Mouse (Mus musculus): ENCODE data around the gene Uqcr11. TPM values are rescaled to one million over a fixed set of nuclear protein-coding genes. Genes with fewer than 3 reads are reported as not detected.

The Uqcr11 gene
- polyA plus RNA-seq, 1 experiment from 2014 or later = 581 TPM

GRCm38 (mm10) chr10:80392687-80393086 is 13.9 kb downstream of the Uqcr11 start:
- peaks cover 20% of the 10 kb centered on the region for H3K4me1 ChIP-seq
- no peak overlapping the region for H3K9ac ChIP-seq
- no peak overlapping the region for H3K4me3 ChIP-seq
- no peak for ATAC-seq (replicated peaks)
- H3K27ac ChIP-seq = no peak overlapping the region
- peaks cover 40% of the 10 kb centered on the region for H3K36me3 ChIP-seq (replicated peaks)
- no peak overlapping the region for H3K4me2 ChIP-seq
- no peaks in the 10 kb centered on the region for H3K9me3 ChIP-seq
- 94% methylated on average over 5 of the region's 5 CpGs for WGBS
- no peaks in the 10 kb centered on the region for H3K27me3 ChIP-seq (replicated peaks)

DNA sequence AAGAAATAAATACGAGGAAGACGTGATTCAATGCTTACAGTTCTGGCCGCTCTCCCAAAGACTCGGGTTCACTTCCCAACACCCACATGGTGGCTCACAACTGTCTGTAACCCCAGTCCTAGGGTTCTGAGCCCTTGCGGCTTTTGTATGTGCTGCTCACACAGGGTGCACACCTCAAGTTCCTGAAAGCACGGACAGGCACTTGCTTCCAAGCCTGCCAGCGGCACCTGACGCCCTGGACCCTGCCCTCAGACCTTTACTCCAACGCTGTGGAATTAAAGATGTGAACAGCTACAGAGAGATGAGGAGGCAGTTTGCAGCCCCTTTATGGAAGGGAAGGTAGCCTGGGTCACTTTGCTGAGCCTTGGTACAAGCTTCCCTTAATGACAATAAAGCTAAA is 15.9 kb downstream of the Uqcr11 start:
- ATAC-seq (replicated peaks) = no peak
- 86% methylated on average over 9 of the region's 9 CpGs for WGBS
- H3K4me2 ChIP-seq = no peak overlapping the region

DNA sequence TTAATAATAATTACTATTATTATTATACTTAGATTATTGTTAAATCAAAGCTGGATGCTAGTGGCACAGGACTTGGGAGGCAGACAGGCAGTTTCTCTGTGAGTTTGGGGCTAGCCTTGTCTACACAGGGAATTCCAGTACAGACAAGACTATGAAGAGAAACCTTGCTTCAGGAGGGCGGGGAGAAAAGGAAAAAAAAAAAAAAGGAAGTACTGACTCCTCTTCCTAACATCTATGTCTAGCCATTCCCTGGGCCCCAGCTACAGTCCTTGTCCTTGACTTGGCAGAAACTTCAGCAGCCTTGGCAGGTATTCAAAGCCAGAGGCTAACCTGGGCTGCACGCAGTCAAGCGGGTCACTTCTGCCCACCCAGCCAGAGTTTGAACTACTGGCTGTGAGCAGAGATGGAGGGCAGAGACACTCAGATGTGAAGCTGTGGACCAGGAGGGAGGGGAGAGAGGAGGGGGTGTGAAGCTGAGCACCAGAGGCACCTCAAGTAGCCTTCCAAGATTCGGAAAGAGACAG is 17.4 kb downstream of the Uqcr11 start:
- Histone ChIP-seq H3K4me1 (peaks cover 17% of the 10 kb centered on the region), H3K4me3 (no peak overlapping the region), H3K9ac (no peak overlapping the region), H3K27me3 (replicated peaks) (no peaks in the 10 kb centered on the region), H3K9me3 (no peaks in the 10 kb centered on the region), H3K36me3 (replicated peaks) (peaks cover 28% of the 10 kb centered on the region), H3K4me2 (no peak overlapping the region), H3K27ac (no peak overlapping the region)
- 88% methylated on average over 4 of the region's 4 CpGs for WGBS
- ATAC-seq (replicated peaks) = no peak

More for the DNA sequence above, 15.9 kb downstream of the Uqcr11 start:
- Histone ChIP-seq H3K9ac (no peak overlapping the region), H3K4me3 (no peak overlapping the region), H3K27me3 (replicated peaks) (no peaks in the 10 kb centered on the region), H3K4me1 (peaks cover 8% of the 10 kb centered on the region), H3K27ac (no peak overlapping the region), H3K9me3 (no peaks in the 10 kb centered on the region), H3K36me3 (replicated peaks) (peaks cover 39% of the 10 kb centered on the region)

DNA sequence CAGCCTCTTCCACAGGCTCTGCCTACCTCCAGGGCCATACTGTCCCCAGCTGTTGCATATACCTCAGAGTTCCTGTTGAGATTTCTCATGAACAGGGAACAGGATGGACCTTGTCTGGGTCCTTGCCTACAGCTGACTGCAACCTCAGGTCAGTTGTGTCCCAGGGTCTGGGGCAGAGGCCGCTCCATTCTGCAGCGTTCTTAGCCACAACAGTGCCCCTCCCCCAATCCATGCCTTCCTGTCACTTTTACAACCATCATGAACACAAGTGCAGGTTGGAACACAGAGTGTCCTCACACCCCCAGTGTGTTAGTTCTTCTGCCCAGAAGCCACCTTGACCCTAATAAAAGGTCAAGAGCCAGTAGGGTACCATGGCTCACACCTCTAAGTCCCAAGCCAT is 17.9 kb downstream of the Uqcr11 start:
- 42% methylated on average over 2 of the region's 2 CpGs for WGBS
- H3K9me3 ChIP-seq = no peaks in the 10 kb centered on the region
- H3K36me3 ChIP-seq (replicated peaks) = peaks cover 23% of the 10 kb centered on the region
- no peak for ATAC-seq (replicated peaks)
- H3K4me2 ChIP-seq = peak overlapping the region; percentile 97; the same call in 1 of the 2 replicates
- peaks cover 22% of the 10 kb centered on the region for H3K4me1 ChIP-seq
- no peak overlapping the region for H3K27ac ChIP-seq
- H3K4me3 ChIP-seq = peak overlapping the region; percentile 95; the same call in 1 of the 2 replicates
- no peaks in the 10 kb centered on the region for H3K27me3 ChIP-seq (replicated peaks)
- H3K9ac ChIP-seq = 0 out of 2 replicates have a peak overlapping the region, but pooled peaks have one; percentile 76

DNA sequence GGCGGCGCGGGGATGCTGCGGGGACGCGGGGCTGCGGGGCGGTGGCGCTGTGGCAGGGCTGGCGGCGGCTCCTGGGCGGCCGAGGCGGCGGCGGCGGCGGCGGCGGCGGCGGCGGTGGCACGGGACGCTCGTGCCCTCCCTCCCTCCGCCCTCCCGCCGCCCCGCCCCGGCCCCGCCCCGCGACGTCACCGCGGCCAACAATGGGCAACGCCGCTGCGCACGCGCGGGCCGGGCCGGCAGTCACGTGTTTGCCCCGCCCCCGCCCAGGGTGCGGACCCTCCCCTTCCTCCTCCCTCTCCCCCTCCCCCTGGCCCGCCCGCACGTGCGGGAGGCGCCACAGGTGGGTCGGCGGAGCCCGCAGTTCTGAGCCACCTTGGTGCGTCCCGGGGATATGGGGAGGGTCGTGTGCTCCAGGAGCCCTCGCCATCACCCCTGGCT is 19.1 kb downstream of the Uqcr11 start, which contains the start of gene Mex3d:
TSS of gene Mex3d (minus strand) at position 138 of the 438 bp plus-strand sequence.
- Histone ChIP-seq H3K4me2 (peak within 1 kb of the TSS; percentile 97), H3K9ac (peak within 1 kb of the TSS; percentile 99), H3K36me3 (replicated peaks) (peaks cover 17% of the 10 kb centered on the region), H3K4me1 (peaks cover 34% of the 10 kb centered on the region), H3K27me3 (replicated peaks) (no peaks in the 10 kb centered on the region), H3K9me3 (no peaks in the 10 kb centered on the region), H3K27ac (peak within 1 kb of the TSS; percentile 96), H3K4me3 (peak within 1 kb of the TSS; percentile 95)
- WGBS = 0% methylated on average over 20 of the region's 61 CpGs
- peak; percentile 31 for ATAC-seq (replicated peaks)

GRCm38 (mm10) chr10:80386735-80387471 is 19.7 kb downstream of the Uqcr11 start:
- Histone ChIP-seq H3K4me1 (peaks cover 37% of the 10 kb centered on the region), H3K4me3 (peak overlapping the region; percentile 95), H3K9ac (peak overlapping the region; percentile 99), H3K36me3 (replicated peaks) (peaks cover 17% of the 10 kb centered on the region), H3K4me2 (peak overlapping the region; percentile 69), H3K27me3 (replicated peaks) (no peaks in the 10 kb centered on the region), H3K9me3 (no peaks in the 10 kb centered on the region), H3K27ac (peak overlapping the region; percentile 96)
- ATAC-seq (replicated peaks) = no peak
- WGBS = 0% methylated on average over 46 of the region's 94 CpGs

DNA sequence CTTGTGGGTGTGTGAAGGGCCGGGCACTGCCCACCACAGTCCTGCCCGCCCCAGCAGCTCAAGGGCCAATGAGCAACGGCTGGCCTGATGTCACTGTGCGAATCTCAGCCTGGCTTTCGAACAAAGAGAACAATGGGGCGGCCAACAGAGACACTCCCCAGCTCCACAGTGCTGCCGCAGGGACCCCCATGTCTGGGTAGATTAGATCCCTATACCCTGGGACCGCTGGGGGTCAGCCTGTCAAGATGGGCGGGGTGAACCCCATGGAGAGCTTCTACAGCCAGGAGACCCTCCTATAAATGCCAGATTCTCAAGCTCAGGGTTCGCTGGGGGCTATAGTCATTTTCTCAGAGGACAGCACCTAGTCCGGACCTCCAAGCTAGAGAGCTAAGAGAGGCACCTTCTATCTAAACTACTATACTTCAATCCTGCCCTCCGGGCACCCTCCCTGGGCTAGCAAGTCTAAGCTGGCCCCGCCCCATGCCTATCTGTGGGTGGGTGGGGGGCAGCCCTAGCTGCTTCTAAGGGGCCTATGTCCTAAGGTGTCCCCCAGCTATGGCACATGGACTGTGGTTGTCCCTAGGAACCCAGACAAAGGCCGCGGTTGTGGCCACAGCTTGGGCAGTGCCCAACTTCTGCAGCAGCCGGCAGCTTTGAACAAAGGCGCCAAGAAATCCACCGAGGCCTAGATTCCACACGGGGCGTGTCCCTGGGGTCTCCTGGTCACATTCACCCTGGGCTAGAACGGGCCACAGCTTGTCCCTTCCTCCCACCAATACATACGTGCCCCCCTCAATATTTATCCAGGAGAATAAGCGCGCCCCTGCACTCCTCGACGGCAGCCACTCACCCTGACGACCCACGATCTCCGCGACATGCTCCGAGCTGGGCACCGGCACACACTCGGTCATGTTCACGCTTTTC is 20.6 kb downstream of the Uqcr11 start:
- H3K9me3 ChIP-seq = no peaks in the 10 kb centered on the region
- peak overlapping the region; percentile 99 for H3K9ac ChIP-seq
- H3K4me1 ChIP-seq = peaks cover 37% of the 10 kb centered on the region
- peak overlapping the region; percentile 69 for H3K4me2 ChIP-seq
- peak; percentile 79 for ATAC-seq (replicated peaks)
- H3K4me3 ChIP-seq = peak overlapping the region; percentile 95
- H3K27ac ChIP-seq = peak overlapping the region; percentile 96
- peaks cover 20% of the 10 kb centered on the region for H3K36me3 ChIP-seq (replicated peaks)
- under 1% methylated on average over 34 of the region's 34 CpGs for WGBS
- no peaks in the 10 kb centered on the region for H3K27me3 ChIP-seq (replicated peaks)

- Histone ChIP-seq H3K27ac (peak overlapping the region; percentile 96), H3K27me3 (replicated peaks) (no peaks in the 10 kb centered on the region), H3K9me3 (no peaks in the 10 kb centered on the region), H3K4me3 (peak overlapping the region; percentile 95), H3K4me1 (peaks cover 37% of the 10 kb centered on the region), H3K36me3 (replicated peaks) (peaks cover 26% of the 10 kb centered on the region), H3K4me2 (peak overlapping the region; percentile 69), H3K9ac (peak overlapping the region; percentile 99)
- ATAC-seq (replicated peaks) = peak; percentile 0; the same call in 1 of the 2 replicates
- WGBS = 4% methylated on average over 7 of the region's 7 CpGs
Observed at GRCm38 (mm10) chr10:80385310-80385709, 21.3 kb downstream of the Uqcr11 start.

DNA sequence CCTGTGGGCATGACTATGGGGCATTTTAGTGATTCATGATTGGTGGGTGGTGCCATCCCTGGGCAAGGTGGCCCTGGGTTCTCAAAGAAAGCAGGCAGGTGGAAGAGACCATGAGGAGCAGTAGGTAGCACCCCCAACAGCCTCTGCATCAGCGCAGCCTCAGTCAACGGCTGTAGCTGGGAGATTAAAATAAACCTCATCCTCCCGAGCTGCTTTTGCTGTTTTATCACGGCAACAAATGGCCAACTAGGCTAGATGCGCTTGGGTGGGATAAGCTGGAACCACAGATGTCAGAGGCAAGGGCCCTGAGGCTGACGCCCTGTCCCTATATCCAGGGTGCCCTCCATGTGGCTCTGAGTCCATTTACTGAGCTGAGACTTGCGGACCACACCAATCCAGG is 21.9 kb downstream of the Uqcr11 start:
- ATAC-seq (replicated peaks) = no peak
- 49% methylated on average over 7 of the region's 7 CpGs for WGBS
- H3K36me3 ChIP-seq (replicated peaks) = peaks cover 31% of the 10 kb centered on the region

GRCm38 (mm10) chr10:80384115-80384639 is 22.5 kb downstream of the Uqcr11 start:
- H3K4me1 ChIP-seq = peaks cover 37% of the 10 kb centered on the region
- H3K9me3 ChIP-seq = no peaks in the 10 kb centered on the region
- no peaks in the 10 kb centered on the region for H3K27me3 ChIP-seq (replicated peaks)
- 84% methylated on average over 4 of the region's 4 CpGs for WGBS
- H3K27ac ChIP-seq = peak overlapping the region; percentile 96; the same call in 1 of the 2 replicates
- peak overlapping the region; percentile 99 for H3K9ac ChIP-seq
- no peak for ATAC-seq (replicated peaks)
- peak overlapping the region; percentile 95 for H3K4me3 ChIP-seq
- peaks cover 35% of the 10 kb centered on the region for H3K36me3 ChIP-seq (replicated peaks)
- peak overlapping the region; percentile 69 for H3K4me2 ChIP-seq

More for the DNA sequence above, 21.9 kb downstream of the Uqcr11 start:
- H3K4me2 ChIP-seq = peak overlapping the region; percentile 69
- peak overlapping the region; percentile 95 for H3K4me3 ChIP-seq
- no peaks in the 10 kb centered on the region for H3K27me3 ChIP-seq (replicated peaks)
- no peaks in the 10 kb centered on the region for H3K9me3 ChIP-seq
- H3K4me1 ChIP-seq = peaks cover 37% of the 10 kb centered on the region
- peak overlapping the region; percentile 99 for H3K9ac ChIP-seq
- H3K27ac ChIP-seq = peak overlapping the region; percentile 96

- WGBS = 45% methylated on average over 4 of the region's 4 CpGs
- H3K9ac ChIP-seq = peak overlapping the region; percentile 22; the same call in 1 of the 2 replicates
Observed at GRCm38 (mm10) chr10:80383431-80383830, 23.2 kb downstream of the Uqcr11 start.

More at GRCm38 (mm10) chr10:80383431-80383830, 23.2 kb downstream of the Uqcr11 start:
- H3K27me3 ChIP-seq (replicated peaks) = no peaks in the 10 kb centered on the region
- peak overlapping the region; percentile 17; the same call in 1 of the 2 replicates for H3K27ac ChIP-seq
- H3K4me2 ChIP-seq = peak overlapping the region; percentile 69
- no peaks in the 10 kb centered on the region for H3K9me3 ChIP-seq
- ATAC-seq (replicated peaks) = no peak
- peak overlapping the region; percentile 95 for H3K4me3 ChIP-seq
- peaks cover 36% of the 10 kb centered on the region for H3K4me1 ChIP-seq
- H3K36me3 ChIP-seq (replicated peaks) = peaks cover 35% of the 10 kb centered on the region

Measured in midbrain, embryonic 15.5 days (tissue).